Mouse (Mus musculus) forebrain, embryonic 12.5 days (tissue): ENCODE data around the gene Spns2. TPM values are rescaled to one million over a fixed set of nuclear protein-coding genes. Genes with fewer than 3 reads are reported as not detected.

ENCODE experiments used
- ATAC-seq: fragments of 200-750 bp; cut with Nextera tagmentation; 2 replicates; pipeline ENCODE4 v1.8.0; 2017; ENCODE audit warnings: moderate TSS enrichment; ENCODE audit not compliant: low FRiP score
- H3K27ac ChIP-seq: fragments of 300-500 bp; sonication (generic); 2 replicates; pipeline ENCODE4 v1.5.1; 2016; ENCODE audit warnings: mild to moderate bottlenecking
- H3K27me3 ChIP-seq: fragments of 300-500 bp; sonication (generic); 2 replicates; pipeline ENCODE4 v1.6.1; 2016; ENCODE audit warnings: mild to moderate bottlenecking
- H3K36me3 ChIP-seq: fragments of 300-500 bp; sonication (generic); replicated peaks from 2 replicates; pipeline ENCODE4 v1.6.1; 2016; ENCODE audit warnings: mild to moderate bottlenecking
- H3K4me1 ChIP-seq: fragments of 300-500 bp; sonication (generic); 2 replicates; pipeline ENCODE4 v1.6.1; 2016
- H3K4me2 ChIP-seq: fragments of 300-500 bp; sonication (generic); 2 replicates; pipeline ENCODE4 v1.6.1; 2016; ENCODE audit warnings: mild to moderate bottlenecking, moderate library complexity
- H3K4me3 ChIP-seq: fragments of 300-500 bp; sonication (generic); replicated peaks from 2 replicates; pipeline ENCODE4 v1.5.1; 2016; ENCODE audit warnings: mild to moderate bottlenecking
- H3K9ac ChIP-seq: fragments of 300-500 bp; sonication (generic); 2 replicates; pipeline ENCODE4 v1.6.1; 2016; ENCODE audit warnings: mild to moderate bottlenecking
- H3K9me3 ChIP-seq: fragments of 300-500 bp; sonication (generic); 2 replicates; pipeline ENCODE4 v1.6.1; 2016
- WGBS: fragments of 180-500 bp; shearing (Covaris S2); methylation state at CpG from one replicate; pipeline ENCODE4 v1.1.7; 2016; 5-methylcytosine and 5-hydroxymethylcytosine counted together
- polyA plus RNA-seq: library from polyadenylated mRNA; unstranded; fragments of >200 nt; fragmentation: Nextera tagmentation; extraction: Ambion mirVana; gene quantifications from 2 replicates; pipeline ENCODE4 v1.2.1, GENCODE M21; 2016

The Spns2 gene
- polyA plus RNA-seq, 1 experiment from 2014 or later: 5.4 TPM

DNA sequence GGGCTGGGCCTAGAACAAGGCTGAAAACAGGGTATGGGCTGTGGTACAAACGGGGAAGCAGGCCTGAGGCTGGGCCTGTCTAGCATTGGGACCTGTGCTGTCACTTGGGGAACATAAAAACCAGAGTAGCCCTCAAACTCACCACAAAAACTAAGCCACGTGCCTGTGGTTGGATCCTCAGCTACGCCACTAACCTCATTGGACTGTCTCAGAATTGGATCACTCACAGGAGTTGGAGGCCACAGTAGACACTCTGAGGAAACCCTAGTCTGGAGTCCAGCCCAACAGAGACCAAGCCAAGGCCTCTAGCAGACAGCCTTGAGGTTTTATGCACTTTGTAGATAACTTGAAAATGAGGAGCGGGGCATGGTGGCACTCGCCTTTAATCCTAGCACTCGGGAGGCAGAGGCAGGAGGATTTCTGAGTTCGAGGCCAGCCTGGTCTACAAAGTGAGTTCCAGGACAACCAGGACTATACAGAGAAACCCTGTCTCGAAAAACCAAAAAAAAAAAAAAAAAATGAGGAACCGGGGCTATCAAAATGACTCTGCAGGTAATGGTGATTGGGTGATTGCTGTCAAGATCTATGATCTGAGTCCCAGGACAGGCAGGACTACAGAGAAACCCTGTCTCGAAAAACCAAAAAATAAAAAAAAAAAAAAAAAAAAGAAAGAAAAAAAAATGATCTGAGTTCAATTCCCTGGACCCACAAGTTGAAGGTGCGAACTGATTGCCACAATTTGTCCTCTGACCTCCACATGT lies 68.0 kb downstream of the Spns2 start:
- no peak overlapping the region for H3K27ac ChIP-seq
- H3K9ac ChIP-seq: no peak overlapping the region
- ATAC-seq: no peak
- WGBS: 91% methylated on average over 11 of the region's 11 CpGs
- no peaks in the 10 kb centered on the region for H3K9me3 ChIP-seq
- no peak overlapping the region for H3K4me3 ChIP-seq
- H3K36me3 ChIP-seq: no peaks in the 10 kb centered on the region
- H3K27me3 ChIP-seq: no peaks in the 10 kb centered on the region
- peaks cover 15% of the 10 kb centered on the region for H3K4me1 ChIP-seq
- H3K4me2 ChIP-seq: no peak overlapping the region

DNA sequence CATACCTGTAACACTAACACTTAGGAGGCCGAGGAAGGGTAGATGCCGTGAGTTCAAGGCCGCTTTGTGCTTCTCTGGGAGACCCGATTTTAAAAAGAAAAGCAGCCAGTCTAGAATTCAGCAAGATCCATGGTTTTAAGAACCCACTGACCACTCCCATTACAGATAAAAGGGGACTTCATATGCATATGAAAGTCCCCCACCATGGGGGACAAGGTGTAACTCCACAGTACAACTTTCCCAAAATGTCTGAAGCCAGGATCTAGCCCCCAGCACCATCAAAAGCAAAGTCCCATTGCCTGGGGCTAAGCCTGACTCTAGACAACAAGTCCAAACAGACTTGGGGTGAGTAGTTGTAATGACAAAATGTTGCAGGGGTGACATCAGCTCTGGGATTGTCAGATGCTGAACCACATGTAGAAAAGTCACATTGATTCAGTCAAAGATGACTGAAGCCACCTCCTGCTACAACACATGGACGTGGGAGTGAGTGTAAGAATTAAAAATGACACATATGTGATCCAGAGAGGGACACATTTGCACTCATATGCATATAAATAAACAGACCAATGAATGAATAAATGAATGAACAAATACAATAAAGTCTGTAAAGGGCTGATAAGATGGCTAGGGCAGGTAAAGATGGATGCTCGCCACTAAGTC lies 69.1 kb downstream of the Spns2 start:
- WGBS: 87% methylated on average over 6 of the region's 6 CpGs
- H3K36me3 ChIP-seq: no peaks in the 10 kb centered on the region
- H3K4me3 ChIP-seq: no peak overlapping the region
- H3K27me3 ChIP-seq: 0 out of 2 replicates have a peak, but pooled peaks cover under 1% of the 10 kb centered on the region
- no peak overlapping the region for H3K27ac ChIP-seq
- no peak overlapping the region for H3K4me2 ChIP-seq
- H3K9me3 ChIP-seq: no peaks in the 10 kb centered on the region
- H3K9ac ChIP-seq: no peak overlapping the region
- ATAC-seq: no peak
- peaks cover 16% of the 10 kb centered on the region for H3K4me1 ChIP-seq

DNA sequence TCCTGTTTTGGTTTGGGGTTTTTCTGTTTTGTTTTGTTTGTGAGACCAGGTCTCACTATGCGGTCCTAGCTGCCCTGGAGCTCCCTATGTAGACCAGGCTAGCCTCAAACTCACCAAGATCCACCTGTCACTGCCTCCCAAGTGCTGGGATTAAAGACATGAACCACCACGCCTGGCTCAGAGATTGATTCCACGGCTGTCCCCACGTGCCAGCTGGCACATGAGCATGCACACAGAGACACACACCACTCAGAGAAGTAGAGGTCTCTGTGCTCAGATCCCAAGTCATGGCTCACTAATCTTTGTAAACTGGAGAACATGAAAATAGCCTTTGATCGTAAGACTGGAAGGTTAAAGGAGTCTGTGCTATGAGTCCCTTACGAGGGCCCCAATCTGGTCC lies 70.7 kb downstream of the Spns2 start:
- Histone ChIP-seq H3K36me3 (no peaks in the 10 kb centered on the region), H3K4me2 (no peak overlapping the region), H3K27ac (no peak overlapping the region), H3K4me3 (no peak overlapping the region), H3K9ac (no peak overlapping the region), H3K27me3 (peaks cover 7% of the 10 kb centered on the region), H3K4me1 (peaks cover 16% of the 10 kb centered on the region), H3K9me3 (no peaks in the 10 kb centered on the region)
- no peak for ATAC-seq
- 90% methylated on average over 6 of the region's 6 CpGs for WGBS

DNA sequence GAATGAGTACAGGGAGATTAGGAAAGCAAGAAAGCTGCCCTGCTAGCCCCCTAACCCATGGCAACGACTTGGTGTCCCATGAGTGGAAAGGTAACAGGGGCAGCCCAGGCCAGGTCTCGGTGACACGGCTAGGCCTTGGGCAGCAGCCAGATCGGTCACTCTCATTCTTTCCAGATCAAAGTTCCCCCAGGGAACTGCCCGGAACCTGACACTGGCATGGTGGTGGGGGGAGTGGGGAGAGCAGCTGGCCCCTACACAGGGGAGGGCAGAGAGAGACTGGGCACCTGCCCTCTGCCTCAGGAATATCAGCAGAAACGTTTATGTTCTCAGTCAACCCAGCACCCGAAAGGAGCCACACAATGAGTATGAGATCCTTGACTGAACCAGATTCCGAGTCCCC lies 71.5 kb downstream of the Spns2 start:
- no peak for ATAC-seq
- Histone ChIP-seq H3K4me3 (no peak overlapping the region), H3K4me2 (no peak overlapping the region), H3K9ac (no peak overlapping the region), H3K27ac (no peak overlapping the region), H3K27me3 (peaks cover 14% of the 10 kb centered on the region), H3K36me3 (no peaks in the 10 kb centered on the region), H3K4me1 (peaks cover 16% of the 10 kb centered on the region), H3K9me3 (no peaks in the 10 kb centered on the region)
- 42% methylated on average over 8 of the region's 8 CpGs for WGBS

DNA sequence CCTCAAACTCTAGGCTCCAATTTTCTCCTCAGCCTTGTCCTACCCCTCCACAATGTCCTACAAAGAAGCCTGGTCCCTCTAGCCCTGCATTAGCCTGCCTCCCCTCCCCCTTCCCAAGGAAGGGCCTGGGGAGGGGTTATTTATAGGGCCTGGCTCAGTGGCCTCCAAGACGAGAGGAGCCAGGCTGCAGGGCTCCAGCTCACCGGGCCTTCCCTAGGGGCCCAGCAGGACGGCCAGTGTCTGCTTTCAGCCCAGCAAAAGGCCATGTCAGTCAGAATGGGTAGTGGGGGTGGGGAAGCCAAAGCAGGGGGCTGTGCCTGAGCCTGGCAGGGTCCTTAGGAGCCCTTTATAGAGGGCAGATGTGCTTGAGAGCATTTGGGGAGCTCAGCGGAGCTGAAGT lies 72.3 kb downstream of the Spns2 start:
- no peak overlapping the region for H3K4me3 ChIP-seq
- peaks cover 23% of the 10 kb centered on the region for H3K27me3 ChIP-seq
- no peak overlapping the region for H3K27ac ChIP-seq
- ATAC-seq: no peak
- no peaks in the 10 kb centered on the region for H3K36me3 ChIP-seq
- no peak overlapping the region for H3K4me2 ChIP-seq
- 4% methylated on average over 4 of the region's 4 CpGs for WGBS
- H3K9ac ChIP-seq: no peak overlapping the region
- H3K4me1 ChIP-seq: peaks cover 16% of the 10 kb centered on the region
- H3K9me3 ChIP-seq: no peaks in the 10 kb centered on the region

DNA sequence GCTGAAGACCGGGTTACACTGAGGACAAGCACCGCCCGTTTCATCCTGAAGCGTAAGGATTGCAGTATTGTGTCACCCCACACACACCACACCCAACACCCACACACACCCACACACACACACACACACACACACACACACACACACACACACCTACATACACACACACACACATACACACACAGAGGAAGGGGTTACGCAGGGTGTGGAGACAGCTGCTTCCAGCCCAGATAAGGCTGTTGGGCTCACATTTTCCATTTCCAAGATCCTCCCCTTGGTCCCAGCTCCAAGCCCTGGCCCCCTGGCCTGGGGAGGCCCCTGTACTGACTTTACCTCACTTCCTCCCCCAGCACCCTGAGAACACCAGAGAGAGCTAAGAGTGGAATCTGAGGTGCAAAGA lies 73.0 kb downstream of the Spns2 start:
- ATAC-seq: no peak
- H3K27ac ChIP-seq: no peak overlapping the region

DNA sequence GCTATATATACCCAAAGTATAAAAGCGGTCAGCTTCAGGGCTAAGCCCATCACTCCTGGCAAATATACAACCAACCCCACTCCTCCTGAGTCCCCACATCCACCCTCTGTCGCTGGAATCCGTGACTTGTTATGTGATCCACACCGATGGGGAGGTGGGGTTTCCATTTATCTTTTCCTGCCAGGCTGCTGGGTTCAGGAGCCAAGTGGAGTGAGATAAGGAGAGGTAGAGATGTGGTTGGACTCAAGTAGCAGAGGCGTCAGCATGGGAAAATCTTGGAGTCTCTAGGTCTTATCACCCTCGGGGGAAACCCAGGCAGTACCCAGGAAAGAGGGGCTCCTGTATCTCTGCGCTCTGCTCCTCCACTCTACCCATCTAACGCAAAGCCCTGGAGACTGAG lies 74.5 kb downstream of the Spns2 start:
- ATAC-seq: no peak
- Histone ChIP-seq H3K27ac (no peak overlapping the region), H3K4me3 (no peak overlapping the region), H3K36me3 (no peaks in the 10 kb centered on the region), H3K4me1 (peaks cover 32% of the 10 kb centered on the region), H3K4me2 (no peak overlapping the region), H3K9ac (no peak overlapping the region), H3K27me3 (peaks cover 45% of the 10 kb centered on the region), H3K9me3 (no peaks in the 10 kb centered on the region)
- WGBS: 84% methylated on average over 8 of the region's 8 CpGs

More for the DNA sequence above, 73.0 kb downstream of the Spns2 start:
- H3K4me1 ChIP-seq: peaks cover 17% of the 10 kb centered on the region
- no peak overlapping the region for H3K4me2 ChIP-seq
- H3K9me3 ChIP-seq: no peaks in the 10 kb centered on the region
- peaks cover 30% of the 10 kb centered on the region for H3K27me3 ChIP-seq
- no peak overlapping the region for H3K9ac ChIP-seq
- 96% methylated on average over 5 of the region's 5 CpGs for WGBS
- no peaks in the 10 kb centered on the region for H3K36me3 ChIP-seq
- no peak overlapping the region for H3K4me3 ChIP-seq

DNA sequence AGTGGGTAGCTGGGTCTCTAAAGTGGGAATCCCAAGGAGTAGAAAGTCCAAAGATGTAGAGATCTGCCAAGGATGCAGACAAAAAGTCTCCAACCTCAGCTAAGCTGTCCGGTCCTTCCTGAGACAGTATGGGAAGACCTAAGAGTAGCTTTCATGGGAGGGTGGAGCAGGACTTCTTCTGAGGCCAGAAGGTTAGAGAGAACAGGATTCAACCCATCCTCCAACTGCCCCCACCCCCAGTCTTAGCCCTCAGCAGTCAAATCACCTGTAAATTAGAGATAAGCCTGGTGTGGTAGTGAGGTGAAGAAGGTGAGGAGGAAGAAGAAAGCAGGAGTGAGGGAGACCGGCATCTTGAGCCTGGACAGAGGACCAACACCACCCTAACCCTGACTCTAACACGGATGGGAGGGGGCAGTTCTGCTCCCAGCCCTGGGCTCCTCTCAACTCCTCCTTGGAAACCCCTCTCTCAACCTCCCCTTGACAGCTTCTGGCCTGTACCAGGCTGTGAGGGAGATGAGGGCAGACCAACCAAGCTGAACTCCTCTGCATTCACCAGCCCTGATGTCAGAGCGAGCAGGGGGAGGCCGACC lies 76.0 kb downstream of the Spns2 start:
- Histone ChIP-seq H3K9ac (no peak overlapping the region), H3K36me3 (no peaks in the 10 kb centered on the region), H3K4me1 (peaks cover 36% of the 10 kb centered on the region), H3K27me3 (peaks cover 59% of the 10 kb centered on the region), H3K4me3 (no peak overlapping the region), H3K4me2 (no peak overlapping the region), H3K27ac (no peak overlapping the region), H3K9me3 (no peaks in the 10 kb centered on the region)
- no peak for ATAC-seq
- WGBS: 74% methylated on average over 5 of the region's 5 CpGs

DNA sequence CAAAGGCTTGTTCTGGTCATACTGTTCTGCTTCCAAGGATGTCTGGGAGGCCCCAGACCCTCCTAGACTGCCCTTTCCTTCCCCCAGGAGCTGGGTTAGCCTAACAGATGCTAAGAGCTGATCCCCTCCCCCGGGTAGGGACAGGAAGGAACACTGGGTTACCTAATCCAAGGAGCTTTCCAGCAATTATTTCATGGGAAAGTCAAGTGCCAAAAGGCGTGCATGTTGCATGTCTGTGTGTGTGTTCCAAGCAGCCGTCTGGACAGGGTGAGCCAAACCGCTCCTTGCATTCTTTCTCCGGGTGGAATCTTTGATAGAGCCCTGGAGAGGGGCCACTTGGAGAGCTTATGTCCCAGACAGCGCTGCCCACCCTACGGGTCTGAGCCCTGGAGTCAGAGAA lies 76.7 kb downstream of the Spns2 start:
- H3K4me3 ChIP-seq: no peak overlapping the region
- H3K9ac ChIP-seq: no peak overlapping the region
- peaks cover 35% of the 10 kb centered on the region for H3K4me1 ChIP-seq
- WGBS: 78% methylated on average over 7 of the region's 7 CpGs
- H3K27ac ChIP-seq: no peak overlapping the region
- H3K9me3 ChIP-seq: no peaks in the 10 kb centered on the region
- H3K36me3 ChIP-seq: no peaks in the 10 kb centered on the region
- ATAC-seq: no peak
- peaks cover 63% of the 10 kb centered on the region for H3K27me3 ChIP-seq
- H3K4me2 ChIP-seq: no peak overlapping the region

DNA sequence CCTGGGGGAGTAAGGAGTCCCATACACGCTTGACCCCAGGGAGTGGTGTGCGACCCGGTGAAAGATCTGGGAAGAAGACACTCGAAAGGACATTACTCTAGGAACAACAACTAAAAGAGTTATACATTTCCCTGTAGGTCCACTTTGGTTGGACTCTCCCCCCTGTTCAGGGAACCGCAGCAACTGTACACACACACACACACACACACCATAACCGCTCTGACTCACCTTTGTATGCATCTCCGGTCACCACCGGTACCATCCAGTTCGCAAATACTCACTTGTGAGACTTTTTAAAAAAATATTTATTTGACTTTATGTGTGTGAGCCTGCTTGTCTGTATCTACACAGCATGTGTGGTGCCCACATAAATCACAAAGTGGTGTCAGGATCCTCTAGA lies 77.8 kb downstream of the Spns2 start:
- WGBS: 30% methylated on average over 9 of the region's 9 CpGs
- Histone ChIP-seq H3K4me1 (peaks cover 30% of the 10 kb centered on the region), H3K36me3 (no peaks in the 10 kb centered on the region), H3K9ac (0 out of 2 replicates have a peak overlapping the region, but pooled peaks have one; percentile 56), H3K27me3 (peaks cover 69% of the 10 kb centered on the region), H3K27ac (no peak overlapping the region), H3K4me3 (peak overlapping the region; percentile 60), H3K4me2 (peak overlapping the region; percentile 100), H3K9me3 (no peaks in the 10 kb centered on the region)
- ATAC-seq: no peak

DNA sequence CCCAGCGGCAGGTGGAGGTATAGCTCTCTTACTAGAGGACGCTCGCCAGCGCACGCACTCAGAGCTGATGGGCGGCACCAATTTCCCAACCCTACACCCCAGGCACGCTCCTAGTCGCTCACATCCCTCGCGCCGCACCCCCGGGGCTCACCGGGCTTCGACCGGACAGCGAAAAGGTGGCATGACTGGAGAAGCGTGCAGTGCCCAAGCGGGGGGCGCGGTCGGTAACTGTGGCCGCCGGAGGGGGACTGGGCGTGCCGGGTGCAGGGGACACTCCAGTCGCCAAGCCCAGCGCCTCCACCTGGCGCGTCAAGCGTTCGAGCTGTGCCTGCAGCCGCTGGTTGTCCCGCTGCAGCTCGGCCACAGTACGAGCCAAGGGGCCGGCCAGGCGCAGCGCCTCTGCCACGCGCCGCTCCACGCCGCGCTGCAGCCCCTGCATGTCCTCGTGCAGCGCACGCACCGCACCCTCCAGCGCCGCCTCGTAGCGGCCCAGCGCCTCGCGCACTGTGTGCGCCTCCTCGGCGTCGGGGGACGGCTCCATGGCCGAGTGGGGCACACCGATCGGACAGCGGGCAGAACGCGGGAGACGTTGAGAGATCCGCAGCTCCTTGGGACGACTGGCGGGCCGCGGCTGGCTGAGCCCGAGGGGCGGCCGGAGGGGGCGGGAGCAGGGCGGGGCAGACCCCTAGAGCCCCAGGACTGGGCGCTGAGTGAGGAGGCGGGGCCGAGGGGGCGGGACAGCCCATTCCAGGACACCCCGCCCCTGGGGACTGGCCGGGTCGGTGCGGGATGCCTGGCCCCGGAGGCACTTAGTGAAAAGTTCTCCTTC lies 78.4 kb downstream of the Spns2 start, which contains the start of gene Smtnl2:
Gene Smtnl2, minus strand, starts transcription at position 621 of the 829 bp plus-strand sequence.
- peak; percentile 92 for ATAC-seq
- Histone ChIP-seq H3K9me3 (no peaks in the 10 kb centered on the region), H3K27ac (no peak within 1 kb of the TSS), H3K27me3 (peaks cover 72% of the 10 kb centered on the region), H3K9ac (peak within 1 kb of the TSS; percentile 56), H3K36me3 (no peaks in the 10 kb centered on the region), H3K4me2 (peak within 1 kb of the TSS; percentile 100), H3K4me1 (peaks cover 27% of the 10 kb centered on the region), H3K4me3 (peak within 1 kb of the TSS; percentile 60)
- WGBS: under 1% methylated on average over 86 of the region's 86 CpGs
